Mouse (Mus musculus) midbrain, embryonic 12.5 days (tissue): ENCODE data around the gene Cenpl. TPM values are rescaled to one million over a fixed set of nuclear protein-coding genes. Genes with fewer than 3 reads are reported as not detected.
"Not testable (repeated sequence)": the region's sequence is repeated elsewhere in the genome, so short reads cannot be mapped to it uniquely, and the experiment has no call there.

Experiments used
- ATAC-seq: fragments of 200-750 bp; cut with Nextera tagmentation; 2 replicates; pipeline ENCODE4 v1.8.0; 2017; ENCODE audit warnings: low read depth, moderate TSS enrichment, moderate library complexity; ENCODE audit not compliant: low FRiP score
- H3K27ac ChIP-seq: fragments of 300-500 bp; sonication (generic); replicated peaks from 2 replicates; pipeline ENCODE4 v1.5.1; 2016; ENCODE audit warnings: mild to moderate bottlenecking
- H3K27me3 ChIP-seq: fragments of 300-500 bp; sonication (generic); 2 replicates; pipeline ENCODE4 v1.6.1; 2016; ENCODE audit warnings: mild to moderate bottlenecking
- H3K36me3 ChIP-seq: fragments of 300-500 bp; sonication (generic); 2 replicates; pipeline ENCODE4 v1.6.1; 2016
- H3K4me1 ChIP-seq: fragments of 300-500 bp; sonication (generic); 2 replicates; pipeline ENCODE4 v1.6.1; 2016
- H3K4me2 ChIP-seq: fragments of 300-500 bp; sonication (generic); replicated peaks from 2 replicates; pipeline ENCODE4 v1.6.1; 2016; ENCODE audit warnings: mild to moderate bottlenecking, moderate library complexity
- H3K4me3 ChIP-seq: fragments of 300-500 bp; sonication (generic); 2 replicates; pipeline ENCODE4 v1.5.1; 2016; ENCODE audit warnings: mild to moderate bottlenecking
- H3K9ac ChIP-seq: fragments of 300-500 bp; sonication (generic); replicated peaks from 2 replicates; pipeline ENCODE4 v1.6.1; 2016; ENCODE audit warnings: mild to moderate bottlenecking, moderate library complexity
- H3K9me3 ChIP-seq: fragments of 300-500 bp; sonication (generic); 2 replicates; pipeline ENCODE4 v1.6.1; 2016; ENCODE audit warnings: mild to moderate bottlenecking
- WGBS: fragments of 180-500 bp; shearing (Covaris S2); methylation state at CpG from one replicate; pipeline ENCODE4 v1.1.7; 2016; 5-methylcytosine and 5-hydroxymethylcytosine counted together
- polyA plus RNA-seq: library from polyadenylated mRNA; unstranded; fragments of >200 nt; fragmentation: Nextera tagmentation; extraction: Ambion mirVana; gene quantifications from 2 replicates; pipeline ENCODE4 v1.2.1, GENCODE M21; 2016

Gene Cenpl
- 32.2 and 32.3 TPM in 2 replicates for polyA plus RNA-seq

GRCm38 (mm10) chr1:161070352-161071271 is at the start of gene Cenpl, which contains the start of gene Dars2:
Cenpl (plus strand) TSS chr1:161070713.
Dars2 (minus strand) TSS chr1:161070658.
- Histone ChIP-seq H3K4me1 (peaks cover 32% of the 10 kb centered on the region), H3K4me3 (peak within 1 kb of the TSS; percentile 79), H3K27me3 (no peaks in the 10 kb centered on the region), H3K4me2 (peak within 1 kb of the TSS; percentile 84), H3K36me3 (no peaks in the 10 kb centered on the region), H3K9me3 (no peaks in the 10 kb centered on the region), H3K9ac (peak within 1 kb of the TSS; percentile 80), H3K27ac (peak within 1 kb of the TSS; percentile 69)
- whole genome bisulfite sequencing = under 1% methylated on average over 57 of the region's 57 CpGs
- ATAC-seq = peak; percentile 98

DNA sequence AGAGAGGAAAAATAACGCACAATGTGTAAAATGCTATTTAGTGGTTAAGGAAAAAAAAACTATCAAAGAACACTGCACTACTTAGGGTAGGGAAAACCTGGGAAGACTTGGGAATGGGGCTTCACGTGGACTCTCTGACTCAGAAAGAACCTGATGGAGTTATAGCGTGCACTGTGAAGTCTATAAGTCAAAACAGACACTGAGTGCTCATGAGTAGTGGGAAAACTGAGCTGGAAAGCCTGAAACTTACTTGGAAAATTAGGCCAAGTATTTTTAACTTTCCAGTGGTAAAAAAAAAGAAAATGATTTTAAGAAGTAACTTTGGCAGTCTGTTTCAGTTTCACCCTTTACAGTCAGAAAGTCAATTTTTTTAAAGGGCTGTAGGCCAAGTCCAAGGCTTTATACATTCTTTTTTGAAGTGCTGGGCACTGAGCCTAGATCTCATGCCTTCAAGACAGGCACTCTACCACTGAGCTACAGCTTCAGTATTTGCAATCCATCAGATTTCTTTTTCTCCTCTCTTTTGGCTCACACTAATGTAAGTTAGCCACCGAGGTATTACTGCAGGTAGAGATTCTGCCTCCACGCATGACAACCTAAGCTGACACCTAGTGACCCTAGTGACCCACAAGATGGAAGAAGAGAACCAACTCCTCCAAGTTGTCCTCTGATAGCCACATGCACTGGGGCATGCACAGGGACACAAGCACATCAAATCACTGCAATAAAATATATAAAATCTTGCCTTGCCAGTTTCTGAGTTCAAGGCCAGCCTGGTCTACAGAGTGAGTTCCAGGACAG is 44.9 kb upstream of the Cenpl start:
- H3K4me3 ChIP-seq = no peak overlapping the region
- no peak overlapping the region for H3K27ac ChIP-seq
- no peak for ATAC-seq
- no peak overlapping the region for H3K9ac ChIP-seq
- H3K4me2 ChIP-seq = no peak overlapping the region
- no peaks in the 10 kb centered on the region for H3K4me1 ChIP-seq
- no peaks in the 10 kb centered on the region for H3K9me3 ChIP-seq
- 86% methylated on average over 5 of the region's 5 CpGs for WGBS
- H3K36me3 ChIP-seq = peaks cover 31% of the 10 kb centered on the region
- no peaks in the 10 kb centered on the region for H3K27me3 ChIP-seq

DNA sequence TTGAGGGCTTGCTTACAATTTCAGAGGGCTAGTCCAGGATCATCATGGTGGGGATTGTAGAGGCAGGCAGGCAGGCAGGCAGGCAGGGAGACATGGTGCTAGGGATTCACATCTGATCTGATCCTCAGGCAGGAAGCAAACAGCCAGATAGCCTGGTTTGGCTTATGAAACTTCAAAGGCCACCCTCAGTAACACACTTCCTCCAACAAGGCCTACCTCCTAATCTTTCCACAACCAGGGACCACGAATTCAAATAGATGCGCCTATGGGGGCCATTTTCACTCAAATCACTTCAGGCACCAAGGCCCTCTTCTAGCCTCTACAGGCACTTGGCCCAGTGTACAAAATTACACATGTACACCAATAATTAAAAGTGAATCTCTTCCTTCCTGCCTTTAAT is 43.3 kb upstream of the Cenpl start:
- no peak overlapping the region for H3K27ac ChIP-seq
- H3K9ac ChIP-seq = no peak overlapping the region
- no peak overlapping the region for H3K4me2 ChIP-seq
- WGBS = 83% methylated on average over 2 of the region's 2 CpGs
- H3K36me3 ChIP-seq = peaks cover 45% of the 10 kb centered on the region
- H3K9me3 ChIP-seq = no peaks in the 10 kb centered on the region
- H3K4me1 ChIP-seq = no peaks in the 10 kb centered on the region
- H3K27me3 ChIP-seq = no peaks in the 10 kb centered on the region
- no peak for ATAC-seq
- H3K4me3 ChIP-seq = no peak overlapping the region

GRCm38 (mm10) chr1:161028427-161028826 is 42.1 kb upstream of the Cenpl start:
- not testable (repeated sequence) for H3K4me2 ChIP-seq, H3K4me3 ChIP-seq, H3K9me3 ChIP-seq, ATAC-seq, H3K9ac ChIP-seq, H3K27ac ChIP-seq, H3K4me1 ChIP-seq, H3K27me3 ChIP-seq
- 79% methylated on average over 1 of the region's 1 CpGs for WGBS
- peaks cover 48% of the 10 kb centered on the region for H3K36me3 ChIP-seq

GRCm38 (mm10) chr1:161030058-161030457 is 40.5 kb upstream of the Cenpl start:
- no peak for ATAC-seq
- peaks cover 44% of the 10 kb centered on the region for H3K36me3 ChIP-seq
- no peaks in the 10 kb centered on the region for H3K9me3 ChIP-seq
- no peak overlapping the region for H3K4me2 ChIP-seq
- WGBS = 95% methylated on average over 3 of the region's 3 CpGs
- H3K4me1 ChIP-seq = peaks cover 10% of the 10 kb centered on the region; the same call in 1 of the 2 replicates
- no peaks in the 10 kb centered on the region for H3K27me3 ChIP-seq
- no peak overlapping the region for H3K9ac ChIP-seq
- no peak overlapping the region for H3K4me3 ChIP-seq
- H3K27ac ChIP-seq = no peak overlapping the region

- H3K9me3 ChIP-seq = no peaks in the 10 kb centered on the region
- peaks cover 16% of the 10 kb centered on the region for H3K4me1 ChIP-seq
- H3K27me3 ChIP-seq = no peaks in the 10 kb centered on the region
- no peak overlapping the region for H3K4me3 ChIP-seq
- no peak overlapping the region for H3K4me2 ChIP-seq
- WGBS = 96% methylated on average over 9 of the region's 9 CpGs
- H3K9ac ChIP-seq = no peak overlapping the region
- H3K27ac ChIP-seq = no peak overlapping the region
- ATAC-seq = no peak
- peaks cover 47% of the 10 kb centered on the region for H3K36me3 ChIP-seq
These were observed 38.6 kb upstream of the Cenpl start for GRCm38 (mm10) chr1:161031881-161032280.

DNA sequence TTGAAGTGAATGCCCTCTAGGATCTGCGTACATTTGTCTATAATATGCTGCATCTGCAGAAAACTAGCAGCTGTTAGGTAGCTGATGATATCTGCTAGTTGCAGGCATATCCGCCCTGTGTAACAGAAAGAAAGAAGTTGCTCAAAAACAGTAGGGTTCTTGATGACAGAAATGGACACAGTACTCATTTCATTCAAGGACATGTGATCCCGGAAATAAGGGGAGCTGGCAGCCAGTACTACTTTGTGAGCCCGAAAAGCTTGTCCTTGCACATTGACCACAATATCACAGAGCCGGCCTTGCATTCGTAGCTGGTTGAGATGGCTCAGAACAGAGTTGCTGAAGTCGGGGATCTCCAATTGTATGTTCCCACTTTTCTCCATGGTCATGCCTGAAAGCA is 38.2 kb upstream of the Cenpl start:
- no peak overlapping the region for H3K4me3 ChIP-seq
- WGBS = 94% methylated on average over 7 of the region's 7 CpGs
- H3K4me1 ChIP-seq = peaks cover 19% of the 10 kb centered on the region
- peaks cover 45% of the 10 kb centered on the region for H3K36me3 ChIP-seq
- H3K27me3 ChIP-seq = no peaks in the 10 kb centered on the region
- H3K4me2 ChIP-seq = no peak overlapping the region
- ATAC-seq = no peak
- H3K9me3 ChIP-seq = no peaks in the 10 kb centered on the region
- H3K9ac ChIP-seq = no peak overlapping the region
- no peak overlapping the region for H3K27ac ChIP-seq

- no peaks in the 10 kb centered on the region for H3K9me3 ChIP-seq
- WGBS = 2% methylated on average over 21 of the region's 21 CpGs
- no peak for ATAC-seq
- H3K4me1 ChIP-seq = peaks cover 27% of the 10 kb centered on the region
- H3K4me2 ChIP-seq = peak overlapping the region; percentile 72
- H3K27ac ChIP-seq = peak overlapping the region; percentile 87
- H3K9ac ChIP-seq = peak overlapping the region; percentile 86
- H3K4me3 ChIP-seq = peak overlapping the region; percentile 88
- peaks cover 60% of the 10 kb centered on the region for H3K36me3 ChIP-seq
- no peaks in the 10 kb centered on the region for H3K27me3 ChIP-seq
These were observed 36.6 kb upstream of the Cenpl start for GRCm38 (mm10) chr1:161033856-161034434.

DNA sequence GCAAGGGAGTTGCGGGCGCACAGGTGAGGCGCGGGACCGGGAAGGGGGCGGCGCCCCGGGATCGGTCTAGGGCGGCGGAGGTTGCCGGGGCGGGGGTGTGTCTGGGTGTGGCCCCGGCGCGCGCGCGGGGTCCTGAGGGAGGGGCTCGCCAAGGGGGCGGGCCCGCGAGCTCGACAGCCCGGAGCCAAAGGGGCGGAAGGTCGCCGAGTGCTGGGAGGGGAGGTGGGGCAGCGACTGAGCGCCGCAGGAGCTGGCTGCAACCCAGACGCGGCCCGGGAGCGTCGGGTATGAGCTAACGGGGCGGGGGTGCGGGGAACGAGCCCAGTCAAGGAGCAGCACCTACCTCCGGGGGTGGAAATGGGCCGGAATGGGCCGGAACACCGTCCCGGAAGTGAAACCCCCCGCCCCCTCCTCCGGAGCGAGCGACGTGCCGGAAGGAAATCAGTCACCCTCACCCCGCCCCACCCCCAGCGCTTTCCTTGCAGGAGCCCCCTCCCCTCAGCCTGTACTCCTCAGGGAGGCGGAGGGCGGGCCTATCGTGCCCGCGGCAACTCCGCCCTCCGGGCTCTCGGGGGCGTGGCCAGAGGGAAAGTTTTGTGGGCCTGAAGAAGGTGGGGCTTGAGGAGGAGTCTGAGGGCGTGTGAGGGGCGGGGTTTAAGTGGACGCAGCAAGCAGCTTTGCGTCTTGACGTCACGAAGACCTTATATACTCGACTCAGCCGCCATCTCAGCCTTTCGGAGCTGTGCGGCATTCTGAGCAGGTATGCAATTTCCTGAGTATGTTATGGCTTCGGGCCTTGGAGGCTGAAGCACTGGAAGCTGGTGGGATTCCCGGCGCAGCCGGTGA is 35.9 kb upstream of the Cenpl start, which contains the start of gene Zbtb37:
Gene Zbtb37, minus strand, starts transcription at position 415 of the 846 bp plus-strand sequence.
- H3K9ac ChIP-seq = peak within 1 kb of the TSS; percentile 96
- peaks cover 61% of the 10 kb centered on the region for H3K36me3 ChIP-seq
- no peaks in the 10 kb centered on the region for H3K27me3 ChIP-seq
- peak; percentile 91 for ATAC-seq
- no peaks in the 10 kb centered on the region for H3K9me3 ChIP-seq
- peaks cover 33% of the 10 kb centered on the region for H3K4me1 ChIP-seq
- peak within 1 kb of the TSS; percentile 90 for H3K27ac ChIP-seq
- peak within 1 kb of the TSS; percentile 90 for H3K4me2 ChIP-seq
- H3K4me3 ChIP-seq = peak within 1 kb of the TSS; percentile 88
- under 1% methylated on average over 62 of the region's 76 CpGs for WGBS

DNA sequence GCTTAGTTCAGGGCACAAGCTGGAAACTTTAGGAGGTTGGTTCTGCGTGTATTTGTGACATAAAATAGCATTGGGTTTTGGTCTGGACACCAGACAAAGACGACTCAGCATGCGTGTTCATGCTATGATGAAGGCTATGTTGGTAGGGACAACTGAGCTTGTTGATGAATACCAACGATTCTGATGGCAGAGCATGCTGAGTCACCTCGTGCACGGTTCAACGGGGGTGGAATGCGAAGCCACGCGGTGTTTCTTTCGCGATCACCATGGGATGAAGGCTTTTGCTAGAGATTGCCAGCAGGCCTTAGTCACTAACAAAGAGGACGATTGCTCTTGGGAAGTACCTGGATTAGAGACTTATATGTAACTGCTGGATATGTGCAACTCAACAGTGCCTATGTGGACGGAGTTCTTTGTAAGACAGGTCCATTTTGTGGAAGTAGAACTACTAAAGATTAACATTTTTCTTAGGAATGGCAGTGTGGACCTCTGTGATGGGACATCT is 35.2 kb upstream of the Cenpl start:
- WGBS = under 1% methylated on average over 14 of the region's 14 CpGs
- peak overlapping the region; percentile 88 for H3K4me3 ChIP-seq
- no peaks in the 10 kb centered on the region for H3K27me3 ChIP-seq
- no peaks in the 10 kb centered on the region for H3K9me3 ChIP-seq
- H3K9ac ChIP-seq = peak overlapping the region; percentile 96
- peak overlapping the region; percentile 90 for H3K4me2 ChIP-seq
- peaks cover 33% of the 10 kb centered on the region for H3K4me1 ChIP-seq
- ATAC-seq = peak; percentile 42
- H3K36me3 ChIP-seq = peaks cover 60% of the 10 kb centered on the region
- peak overlapping the region; percentile 90 for H3K27ac ChIP-seq
